ENCODE assay signal across 16 mouse cellular contexts in genomic region chr6:112327793-112328192, GRCm38 (mm10). TPM values are rescaled to one million over a fixed set of nuclear protein-coding genes. Genes with fewer than 3 reads are reported as not detected.
DNase-seq lines count a peak whose midpoint lies in the region; ATAC-seq and TF ChIP-seq lines count a peak whose summit lies in the region.
"Had no signal": no experiment of that assay in that cellular context is flagged by ENCODE, and none has a peak within 500 bp of the region (broad histone marks: within the 10 kb centered on the region; RNA-seq: fewer than 3 reads in every experiment).

No protein-coding gene starts in this region.

- no peaks in the 10 kb centered on the region for H3K4me1 ChIP-seq in lung, embryonic 14.5 days (ENCODE audit: insufficient read depth)
- H3K4me1 ChIP-seq in midbrain, embryonic 14.5 days (ENCODE audit: control insufficient read depth, insufficient read depth, low read length): no peaks in the 10 kb centered on the region
- H3K4me1 ChIP-seq in hindbrain, embryonic 12.5 days: no peaks in the 10 kb centered on the region
- H3K4me1 ChIP-seq: embryonic facial prominence, embryonic 15.5 days; forebrain, embryonic 15.5 days had no signal

- WGBS in lung, embryonic 14.5 days: 57% methylated on average over 5 of the region's 5 CpGs
- WGBS in midbrain, embryonic 14.5 days: 93% methylated on average over 5 of the region's 5 CpGs
- WGBS in hindbrain, embryonic 12.5 days: 86% methylated on average over 5 of the region's 5 CpGs

- peak; percentile 15 for DNase-seq in adrenal gland, adult 2 months
- DNase-seq in adrenal gland, postnatal 14 days: no peak
- DNase-seq in fibroblast of lung, adult 2 months (ENCODE audit: low read depth): peak; percentile 48
- DNase-seq in heart, postnatal 25 days (ENCODE audit: low spot score): peak; percentile 28
- peak; percentile 17 for DNase-seq in lung, embryonic 14.5 days
- DNase-seq in thymus, postnatal 36 days: no peak
- no peak for DNase-seq in midbrain, embryonic 14.5 days
- DNase-seq: spleen, adult 18-20 months had no signal

- TF ChIP-seq CTCF in lung, embryonic 14.5 days (IDR thresholded peaks at IDR 0.05; ENCODE audit: low read depth): no peak

- no peaks in the 10 kb centered on the region for H3K36me3 ChIP-seq in lung, embryonic 14.5 days (ENCODE audit: insufficient read depth)
- no peaks in the 10 kb centered on the region for H3K36me3 ChIP-seq in midbrain, embryonic 14.5 days (ENCODE audit: control insufficient read depth, insufficient read depth, low read length)
- no peaks in the 10 kb centered on the region for H3K36me3 ChIP-seq in hindbrain, embryonic 12.5 days
- H3K36me3 ChIP-seq: forebrain, embryonic 15.5 days; midbrain, embryonic 10.5 days had no signal

- intact Hi-C loops in heart, postnatal 25 days (cut with DNase I): no loop called here

- ATAC-seq in lung, embryonic 14.5 days (ENCODE audit: insufficient read depth): no peak
- no peak for ATAC-seq in midbrain, embryonic 14.5 days (ENCODE audit: low FRiP score, low TSS enrichment)
- ATAC-seq in hindbrain, embryonic 12.5 days (ENCODE audit: low FRiP score): no peak
- ATAC-seq: forebrain, embryonic 15.5 days had no signal

- no peak overlapping the region for H3K9ac ChIP-seq in lung, embryonic 14.5 days
- H3K9ac ChIP-seq in midbrain, embryonic 14.5 days (replicated peaks; ENCODE audit: low read length): no peak overlapping the region
- no peak overlapping the region for H3K9ac ChIP-seq in hindbrain, embryonic 12.5 days
- H3K9ac ChIP-seq: embryonic facial prominence, embryonic 15.5 days; forebrain, embryonic 15.5 days; hindbrain, embryonic 14.5 days; liver, embryonic 14.5 days had no signal

- no peak overlapping the region for H3K27ac ChIP-seq in lung, embryonic 14.5 days (ENCODE audit: low read depth)
- no peak overlapping the region for H3K27ac ChIP-seq in midbrain, embryonic 14.5 days (replicated peaks; ENCODE audit: low read depth, low read length)
- H3K27ac ChIP-seq in hindbrain, embryonic 12.5 days: no peak overlapping the region
- H3K27ac ChIP-seq: embryonic facial prominence, embryonic 15.5 days; forebrain, embryonic 15.5 days; hindbrain, embryonic 14.5 days; layer of hippocampus, adult 2 months; liver, embryonic 14.5 days; midbrain, embryonic 10.5 days; stomach, postnatal 0 days had no signal

- no peak overlapping the region for H3K4me2 ChIP-seq in lung, embryonic 14.5 days
- no peak overlapping the region for H3K4me2 ChIP-seq in midbrain, embryonic 14.5 days (ENCODE audit: low read length)
- H3K4me2 ChIP-seq in hindbrain, embryonic 12.5 days (replicated peaks): no peak overlapping the region
- H3K4me2 ChIP-seq: embryonic facial prominence, embryonic 15.5 days; forebrain, embryonic 15.5 days; hindbrain, embryonic 14.5 days had no signal

- no peaks in the 10 kb centered on the region for H3K9me3 ChIP-seq in lung, embryonic 14.5 days (ENCODE audit: low read depth, low read length)
- H3K9me3 ChIP-seq in midbrain, embryonic 14.5 days (ENCODE audit: control insufficient read depth, low read length): no peaks in the 10 kb centered on the region
- H3K9me3 ChIP-seq in hindbrain, embryonic 12.5 days (replicated peaks): no peaks in the 10 kb centered on the region
- H3K9me3 ChIP-seq: embryonic facial prominence, embryonic 15.5 days; forebrain, embryonic 15.5 days; midbrain, embryonic 10.5 days had no signal

- no peak overlapping the region for H3K4me3 ChIP-seq in lung, embryonic 14.5 days (ENCODE audit: low read depth, low read length)
- H3K4me3 ChIP-seq in midbrain, embryonic 14.5 days (replicated peaks; ENCODE audit: low read depth, low read length): no peak overlapping the region
- H3K4me3 ChIP-seq in hindbrain, embryonic 12.5 days: no peak overlapping the region
- H3K4me3 ChIP-seq: embryonic facial prominence, embryonic 15.5 days; forebrain, embryonic 15.5 days; layer of hippocampus, adult 2 months; midbrain, embryonic 10.5 days had no signal

- H3K27me3 ChIP-seq in lung, embryonic 14.5 days (ENCODE audit: insufficient read depth, low read length): no peaks in the 10 kb centered on the region
- no peaks in the 10 kb centered on the region for H3K27me3 ChIP-seq in midbrain, embryonic 14.5 days (ENCODE audit: control insufficient read depth, insufficient read depth, low read length)
- no peaks in the 10 kb centered on the region for H3K27me3 ChIP-seq in hindbrain, embryonic 12.5 days
- H3K27me3 ChIP-seq: embryonic facial prominence, embryonic 15.5 days; forebrain, embryonic 15.5 days had no signal

RNA-seq across cellular contexts. Expression of gene Lmcd1, which starts 54.2 kb away (rescaled TPM):
- total RNA-seq in adrenal gland, adult 2 months (2021): 10 to 100 TPM in 1 of 2 experiments, 1 to 10 TPM in 1; 8.3 to 10.5 TPM
- 6.4 and 8.1 TPM in 2 replicates for polyA plus RNA-seq in adrenal gland, adult 2 months (2012; rRNA removed)
- total RNA-seq in adrenal gland, postnatal 14 days (2021): 5.6 and 8.4 TPM in 2 replicates
- total RNA-seq in heart, postnatal 25 days (2021): 10 to 100 TPM; 33.6 to 45.2 TPM
- 31.7 and 37.1 TPM in 2 replicates for polyA plus RNA-seq in lung, embryonic 14.5 days (2014; fragmentation: Nextera tagmentation; extraction: Ambion mirVana)
- 11.5 and 16.2 TPM in 2 replicates for polyA plus RNA-seq in midbrain, embryonic 14.5 days (2014; fragmentation: Nextera tagmentation; extraction: Ambion mirVana)
- polyA plus RNA-seq in hindbrain, embryonic 12.5 days (2016; fragmentation: Nextera tagmentation; extraction: Ambion mirVana): 13.1 and 16.4 TPM in 2 replicates

Comparison
In these comparisons a context has a peak if more than half of its experiments do, and no peak if none do; other contexts are left out.
1. DNase-seq: peak in adrenal gland, adult 2 months (single experiment), fibroblast of lung, adult 2 months (single experiment), heart, postnatal 25 days (single experiment) and lung, embryonic 14.5 days (single experiment); none in adrenal gland, postnatal 14 days (single experiment), thymus, postnatal 36 days (0 of 2) and midbrain, embryonic 14.5 days (single experiment).